Mouse (Mus musculus) neutrophil, adult 83 days (primary cell): Measurements from ENCODE around the gene Itga5. TPM values are rescaled to one million over a fixed set of nuclear protein-coding genes. Genes with fewer than 3 reads are reported as not detected.

Experiments
- total RNA-seq, 2 experiments: library from RNA; stranded (reverse); gene quantifications; one replicate each; pipeline ENCODE4 v1.2.4; 2023

Itga5 gene
- 10 to 100 TPM; 18.4 to 24.1 TPM for total RNA-seq

DNA sequence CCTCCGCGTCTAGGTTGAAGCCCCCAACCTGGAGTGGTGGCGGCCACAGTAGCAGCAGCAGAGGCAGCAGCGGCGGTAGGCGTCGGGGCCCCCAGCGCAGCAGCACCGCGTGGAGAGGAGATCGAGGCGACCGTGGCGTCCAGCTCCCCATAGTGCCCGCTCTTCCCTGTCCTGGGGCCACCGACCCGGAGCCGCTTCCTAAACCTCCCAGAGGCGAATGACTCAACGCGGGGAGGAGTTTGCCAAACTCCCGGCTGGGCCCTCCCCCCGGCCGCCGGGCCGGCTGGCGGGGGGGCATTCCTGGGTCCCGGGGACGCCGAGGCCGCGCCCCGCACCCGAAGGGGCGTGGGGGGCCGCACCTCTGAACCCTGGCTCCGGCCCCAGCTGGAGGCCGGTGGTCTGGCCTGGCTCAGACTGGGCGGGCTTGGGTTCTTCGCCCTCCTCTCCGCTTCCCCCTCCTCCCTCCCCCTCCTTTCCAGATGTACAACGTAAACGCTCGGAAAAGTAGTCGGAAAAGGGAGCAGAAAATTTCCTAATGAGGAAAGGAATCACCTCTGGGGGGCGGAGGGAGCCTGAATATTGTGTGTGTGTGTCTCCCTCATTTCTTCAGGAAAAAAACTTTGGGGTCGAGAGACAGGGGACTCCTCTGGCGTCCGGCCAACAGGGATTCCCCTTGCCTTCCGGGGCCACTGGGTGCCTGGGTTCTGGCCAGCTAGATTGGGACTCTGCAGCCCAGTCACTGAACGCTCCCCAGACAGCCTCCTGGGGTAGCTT lies at the start of gene Itga5:
Gene Itga5 (minus strand): TSS at position 388 of the 774 bp plus-strand sequence.

DNA sequence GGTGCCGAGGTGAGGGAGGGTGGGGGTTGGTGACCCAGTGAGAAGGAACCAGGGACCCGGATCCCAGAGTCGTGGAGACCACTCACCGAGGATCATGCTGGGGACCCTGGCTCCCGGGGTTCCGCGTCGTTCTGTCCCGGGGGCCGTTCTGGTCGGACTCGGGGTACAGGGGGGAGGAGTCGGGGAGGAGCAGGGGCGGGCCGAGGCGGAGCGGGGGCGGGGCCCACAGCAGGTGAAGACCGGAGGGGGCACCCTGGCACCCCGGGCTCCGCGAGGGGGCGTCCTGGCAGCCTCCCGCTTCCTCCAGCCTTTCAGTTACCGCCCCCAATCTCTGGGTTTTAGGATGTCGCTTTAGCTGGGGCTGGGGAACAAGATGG lies 26.6 kb downstream of the Itga5 start, which contains the start of gene Zfp385a:
Gene Zfp385a (minus strand): TSS at position 133 of the 377 bp plus-strand sequence.

GRCm38 (mm10) chr15:103310365-103310910 lies 56.1 kb downstream of the Itga5 start, which contains the start of gene Gpr84:
Gene Gpr84 (minus strand): TSS chr15:103310612.

Other genes starting within 250 kb of the Itga5 start
- 1 to 10 TPM; 3.0 to 4.7 TPM for gene Smug1, start 199.7 kb downstream of the Itga5 start, total RNA-seq
- gene Cbx5, start 126.9 kb downstream of the Itga5 start, total RNA-seq = 10 to 100 TPM; 48.0 to 52.3 TPM
- gene Hnrnpa1, start 126.3 kb downstream of the Itga5 start, total RNA-seq = 100 to 1,000 TPM; 242 TPM
- 100 to 1,000 TPM; 221 to 238 TPM for gene Nfe2, start 108.4 kb downstream of the Itga5 start, total RNA-seq
- gene Copz1, start 94.0 kb downstream of the Itga5 start, total RNA-seq = 100 to 1,000 TPM; 110 to 114 TPM
- gene Gpr84, start 56.2 kb downstream of the Itga5 start, total RNA-seq = 10 to 100 TPM; 19.3 to 19.9 TPM
- gene Zfp385a, start 26.7 kb downstream of the Itga5 start, total RNA-seq = 10 to 100 TPM; 28.0 to 33.3 TPM
- gene Gtsf1, start 63.7 kb upstream of the Itga5 start, total RNA-seq = 1 to 10 TPM in 1 of 2 experiments, under 1 TPM in 1; 0.95 to 1.3 TPM
- gene Gtsf2, start 81.7 kb upstream of the Itga5 start, total RNA-seq = not detected
- 100 to 1,000 TPM; 274 to 296 TPM for gene Nckap1l, start 87.0 kb upstream of the Itga5 start, total RNA-seq
- 10 to 100 TPM; 61.1 to 71.5 TPM for gene Pde1b, start 136.3 kb upstream of the Itga5 start, total RNA-seq
- not detected for gene Ppp1r1a, start 171.2 kb upstream of the Itga5 start, total RNA-seq
- gene Glycam1, start 198.3 kb upstream of the Itga5 start, total RNA-seq = not detected